Comparison of ENCODE assay signal across 9 mouse cellular contexts in genomic region chr10:84238279-84238963, GRCm38 (mm10).
A peak's percentile ranks its signal among the peaks of the same experiment; 100 is the strongest.
DNase-seq lines count a peak whose midpoint lies in the region; ATAC-seq lines count a peak whose summit lies in the region.
"Had no signal": no experiment of that assay in that cellular context is flagged by ENCODE, and none has a peak within 500 bp of the region (broad histone marks: within the 10 kb centered on the region; RNA-seq: fewer than 3 reads in every experiment).

No protein-coding gene starts in this region.

- no peaks in the 10 kb centered on the region for H3K36me3 ChIP-seq in forebrain, embryonic 10.5 days (replicated peaks)
- no peaks in the 10 kb centered on the region for H3K36me3 ChIP-seq in forebrain, embryonic 11.5 days (ENCODE audit: control insufficient read depth, insufficient read depth, low read length)
- no peaks in the 10 kb centered on the region for H3K36me3 ChIP-seq in embryonic facial prominence, embryonic 12.5 days

- H3K9me3 ChIP-seq in forebrain, embryonic 10.5 days: peaks cover 23% of the 10 kb centered on the region
- H3K9me3 ChIP-seq in forebrain, embryonic 11.5 days (ENCODE audit: control insufficient read depth, low read length): peaks cover 4% of the 10 kb centered on the region; the same call in 1 of the 2 replicates
- H3K9me3 ChIP-seq in embryonic facial prominence, embryonic 12.5 days: peaks cover 17% of the 10 kb centered on the region

- peaks cover 7% of the 10 kb centered on the region; the same call in 1 of the 2 replicates for H3K4me1 ChIP-seq in forebrain, embryonic 10.5 days
- H3K4me1 ChIP-seq in forebrain, embryonic 11.5 days (replicated peaks; ENCODE audit: control insufficient read depth, insufficient read depth, low read length): no peaks in the 10 kb centered on the region
- H3K4me1 ChIP-seq in embryonic facial prominence, embryonic 12.5 days: no peaks in the 10 kb centered on the region

- H3K27ac ChIP-seq in forebrain, embryonic 10.5 days: 0 out of 2 replicates have a peak overlapping the region, but pooled peaks have one; percentile 8
- H3K27ac ChIP-seq in forebrain, embryonic 11.5 days (ENCODE audit: low read depth, low read length): no peak overlapping the region
- no peak overlapping the region for H3K27ac ChIP-seq in embryonic facial prominence, embryonic 12.5 days

- H3K4me2 ChIP-seq in forebrain, embryonic 11.5 days (ENCODE audit: low read depth, low read length, severe bottlenecking): no peak overlapping the region
- no peak overlapping the region for H3K4me2 ChIP-seq in embryonic facial prominence, embryonic 12.5 days (replicated peaks)

- no peak for ATAC-seq in forebrain, embryonic 11.5 days (replicated peaks; ENCODE audit: low FRiP score)
- ATAC-seq in embryonic facial prominence, embryonic 12.5 days (ENCODE audit: insufficient number of reproducible peaks, insufficient read depth, low FRiP score, low TSS enrichment): 0 out of 2 replicates have a peak, but pooled peaks have one; percentile 35
- no peak for ATAC-seq in erythroid progenitor cell, adult 5-6 weeks (replicated peaks; ENCODE audit: low FRiP score, poor library complexity, severe bottlenecking)

- no peak for DNase-seq in forebrain, embryonic 10.5 days (ENCODE audit: extremely low spot score, low spot score)
- DNase-seq in forebrain, embryonic 11.5 days (ENCODE audit: low spot score): no peak
- DNase-seq in ES-CJ7 (ENCODE audit: low read depth, low spot score): peak; percentile 81
- DNase-seq in left cerebral cortex, adult 9 months (ENCODE audit: low spot score in 2 of 2): peak; percentile 20 to 52
- DNase-seq in adrenal gland, adult 8-10 months: no peak
- DNase-seq in ovary, adult 18-20 months (ENCODE audit: low spot score): no peak
- DNase-seq: gastrocnemius, postnatal 14 days had no signal

- no peak overlapping the region for H3K4me3 ChIP-seq in forebrain, embryonic 10.5 days
- no peak overlapping the region for H3K4me3 ChIP-seq in forebrain, embryonic 11.5 days (ENCODE audit: low read depth, low read length)
- H3K4me3 ChIP-seq in embryonic facial prominence, embryonic 12.5 days: no peak overlapping the region

- WGBS in forebrain, embryonic 10.5 days: 75% methylated on average over 18 of the region's 18 CpGs
- 67% methylated on average over 18 of the region's 18 CpGs for WGBS in forebrain, embryonic 11.5 days
- WGBS in embryonic facial prominence, embryonic 12.5 days: 60% methylated on average over 18 of the region's 18 CpGs

- H3K9ac ChIP-seq in forebrain, embryonic 11.5 days (ENCODE audit: low read length): no peak overlapping the region
- H3K9ac ChIP-seq in embryonic facial prominence, embryonic 12.5 days: no peak overlapping the region

- no peaks in the 10 kb centered on the region for H3K27me3 ChIP-seq in forebrain, embryonic 10.5 days (ENCODE audit: poor library complexity, severe bottlenecking)
- no peaks in the 10 kb centered on the region for H3K27me3 ChIP-seq in forebrain, embryonic 11.5 days (ENCODE audit: control insufficient read depth, insufficient read depth, low read length)
- no peaks in the 10 kb centered on the region for H3K27me3 ChIP-seq in embryonic facial prominence, embryonic 12.5 days

Comparison
In these comparisons a context has a peak if more than half of its experiments do, and no peak if none do; other contexts are left out.
1. DNase-seq: peak in ES-CJ7 (single experiment) and left cerebral cortex, adult 9 months (2 of 2); none in forebrain, embryonic 10.5 days (single experiment), forebrain, embryonic 11.5 days (single experiment), adrenal gland, adult 8-10 months (single experiment) and ovary, adult 18-20 months (single experiment).